Mouse (Mus musculus) bone marrow, adult 2 months (tissue): ENCODE measurements around the gene Ager.

Experiments
- CTCF ChIP-seq: fragments of 200-500 bp; IDR thresholded peaks from 2 replicates; pipeline ENCODE4 v1.5.1; 2011; ENCODE audit warnings: low read length, control low read depth; ENCODE audit not compliant: control insufficient read depth, insufficient read depth
- POLR2A ChIP-seq: fragments of 200-500 bp; IDR thresholded peaks from 2 replicates; pipeline ENCODE4 v1.6.1; 2011; ENCODE audit warnings: low read depth, mild to moderate bottlenecking, control low read depth, low read length, borderline replicate concordance; ENCODE audit not compliant: control insufficient read depth

- TF ChIP-seq CTCF (no peak), POLR2A (no peak)
Observed at GRCm38 (mm10) chr17:34588767-34589166, 8.9 kb upstream of the Ager start.
